Mouse (Mus musculus) ES-Bruce4 (cell line): ENCODE results near the gene Stt3a. TPM values are rescaled to one million over a fixed set of nuclear protein-coding genes. Genes with fewer than 3 reads are reported as not detected.
A peak's percentile ranks its signal among the peaks of the same experiment; 100 is the strongest.

ENCODE experiments used
- H3K27ac ChIP-seq: 2 replicates; pipeline ENCODE4 v1.5.1; 2012; ENCODE audit warnings: low read length, inconsistent platforms; ENCODE audit not compliant: insufficient read depth
- H3K27me3 ChIP-seq: 2 replicates; pipeline ENCODE4 v1.6.1; 2012; ENCODE audit warnings: mild to moderate bottlenecking, low read length, inconsistent platforms; ENCODE audit not compliant: control insufficient read depth, poor library complexity, insufficient read depth, severe bottlenecking
- H3K36me3 ChIP-seq: 2 replicates; pipeline ENCODE4 v1.6.1; 2012; ENCODE audit warnings: inconsistent platforms, mild to moderate bottlenecking, low read length, moderate library complexity; ENCODE audit not compliant: control insufficient read depth, poor library complexity, insufficient read depth, severe bottlenecking
- H3K4me1 ChIP-seq: one replicate; pipeline ENCODE4 v1.8.1; 2011; ENCODE audit warnings: low read length; ENCODE audit not compliant: control insufficient read depth, insufficient read depth
- H3K4me3 ChIP-seq: 2 replicates; pipeline ENCODE4 v1.5.1; 2011; ENCODE audit warnings: low read depth, mild to moderate bottlenecking, low read length
- H3K9ac ChIP-seq: 2 replicates; pipeline ENCODE4 v1.6.1; 2012; ENCODE audit warnings: low read depth, mild to moderate bottlenecking, inconsistent platforms; ENCODE audit not compliant: poor library complexity, severe bottlenecking
- H3K9me3 ChIP-seq: replicated peaks from 2 replicates; pipeline ENCODE4 v1.6.1; 2012; ENCODE audit warnings: mild to moderate bottlenecking, low read length, inconsistent platforms; ENCODE audit not compliant: control insufficient read depth, poor library complexity, insufficient read depth, severe bottlenecking
- CTCF ChIP-seq: IDR thresholded peaks from one replicate; pipeline ENCODE4 v1.8.1; 2011; ENCODE audit warnings: low read depth, low read length
- EP300 ChIP-seq: IDR thresholded peaks from 2 replicates; pipeline ENCODE4 v1.6.1; 2011; ENCODE audit warnings: low read depth, low read length; ENCODE audit not compliant: insufficient read depth
- POLR2A ChIP-seq: IDR thresholded peaks from one replicate; pipeline ENCODE4 v1.8.1; 2011; ENCODE audit warnings: low read length; ENCODE audit not compliant: insufficient read depth
- polyA plus RNA-seq: library from polyadenylated mRNA; stranded (reverse); fragments of >200 nt; gene quantifications from 2 replicates; pipeline ENCODE4 v1.2.4, GENCODE M21; 2011; ENCODE audit warnings: low read depth; ENCODE audit not compliant: missing spikeins, insufficient read depth, insufficient read length

The Stt3a gene
- polyA plus RNA-seq, 1 experiment, result 365 TPM

DNA sequence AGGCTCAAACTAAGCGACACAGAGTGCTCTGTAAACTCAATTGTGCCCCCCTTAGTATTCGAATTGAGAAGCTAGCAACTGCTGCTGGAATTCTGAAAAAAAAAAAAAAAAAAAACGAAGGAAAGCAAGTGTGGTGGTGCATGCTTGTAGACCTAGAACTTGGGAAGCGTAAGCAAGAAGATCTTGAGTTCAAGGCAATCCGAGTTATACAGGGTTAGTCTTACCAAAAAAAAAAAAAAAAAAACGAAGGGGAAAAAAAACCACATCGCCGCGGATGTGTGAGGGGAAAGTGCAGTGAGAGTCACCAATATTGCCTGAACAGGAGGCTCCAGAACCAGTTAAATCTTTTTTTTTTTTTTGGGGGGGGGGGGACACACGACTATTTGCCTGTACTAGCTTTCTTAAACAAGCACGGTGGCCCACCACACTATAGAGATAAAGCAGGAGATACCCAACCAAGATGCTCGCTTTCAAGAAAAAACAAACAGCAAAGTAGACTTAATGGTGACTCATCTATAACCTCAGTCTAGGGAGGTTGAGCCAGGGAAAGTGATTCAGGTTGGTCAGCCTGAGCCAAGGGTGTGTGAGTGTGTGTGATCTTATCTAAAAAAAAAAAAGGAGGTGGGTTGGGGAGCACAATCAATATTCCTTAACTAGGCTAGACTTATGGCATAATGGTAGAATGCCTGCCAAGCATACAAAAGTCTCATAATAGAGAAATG, 40.3 kb downstream of the Stt3a start, which contains the start of gene Chek1:
Chek1 (minus strand) TSS at position 32 of the 722 bp plus-strand sequence.
- Histone ChIP-seq H3K4me1 (no peaks in the 10 kb centered on the region), H3K36me3 (peaks cover 23% of the 10 kb centered on the region), H3K9ac (peak within 1 kb of the TSS; percentile 87), H3K4me3 (peak within 1 kb of the TSS; percentile 85), H3K27me3 (no peaks in the 10 kb centered on the region), H3K9me3 (no peaks in the 10 kb centered on the region), H3K27ac (peak within 1 kb of the TSS; percentile 89)
- TF ChIP-seq EP300 (no peak), CTCF (no peak), POLR2A (no peak)

DNA sequence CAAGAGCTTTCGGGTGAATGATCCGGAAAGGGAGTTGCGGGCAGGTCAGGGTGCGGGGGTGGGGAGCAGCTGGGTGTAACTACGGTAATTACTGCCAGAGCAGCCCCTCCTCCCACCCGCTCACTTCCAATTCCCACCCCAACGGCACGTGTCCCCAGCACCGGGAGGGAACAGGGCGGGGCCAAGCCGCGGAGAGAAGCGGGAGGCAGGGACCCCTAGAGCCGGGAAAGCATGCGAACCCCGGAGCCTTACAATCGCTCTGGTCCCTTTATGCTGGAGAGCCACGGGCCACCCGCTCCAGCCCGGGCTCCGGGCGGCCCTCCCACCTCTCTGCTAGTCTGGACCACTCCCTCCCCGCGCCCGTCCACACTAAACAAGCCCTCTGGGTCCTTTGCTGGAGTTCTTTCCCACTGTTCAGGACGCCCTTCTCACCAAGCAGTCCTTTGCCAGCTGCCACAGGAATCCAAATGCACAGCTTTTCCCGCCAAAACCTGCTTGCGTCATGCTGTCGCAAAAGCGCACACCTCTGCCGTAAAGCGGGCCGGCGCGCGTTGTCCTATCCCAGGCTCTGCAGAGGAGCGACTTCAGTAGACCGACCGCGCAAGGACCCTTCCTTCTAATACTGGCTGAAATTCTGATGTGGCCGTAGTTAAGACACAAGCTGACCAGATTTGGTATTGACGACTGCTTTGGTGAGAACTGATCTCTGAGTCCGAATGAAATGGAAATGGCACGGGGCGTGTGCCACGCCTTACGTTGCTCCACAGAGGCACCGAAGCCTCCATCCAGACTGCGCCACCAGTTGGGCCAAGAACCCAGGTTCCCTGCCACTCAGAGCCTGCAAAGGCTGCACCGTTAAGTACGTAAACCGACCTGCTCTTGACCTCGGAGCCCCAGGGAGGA, 41.1 kb downstream of the Stt3a start:
- Histone ChIP-seq H3K36me3 (peaks cover 31% of the 10 kb centered on the region), H3K9ac (peak overlapping the region; percentile 87), H3K27ac (peak overlapping the region; percentile 89), H3K4me1 (no peaks in the 10 kb centered on the region), H3K4me3 (peak overlapping the region; percentile 85), H3K9me3 (no peaks in the 10 kb centered on the region), H3K27me3 (no peaks in the 10 kb centered on the region)
- TF ChIP-seq CTCF (no peak), POLR2A (peak; percentile 95), EP300 (peak; percentile 58)

DNA sequence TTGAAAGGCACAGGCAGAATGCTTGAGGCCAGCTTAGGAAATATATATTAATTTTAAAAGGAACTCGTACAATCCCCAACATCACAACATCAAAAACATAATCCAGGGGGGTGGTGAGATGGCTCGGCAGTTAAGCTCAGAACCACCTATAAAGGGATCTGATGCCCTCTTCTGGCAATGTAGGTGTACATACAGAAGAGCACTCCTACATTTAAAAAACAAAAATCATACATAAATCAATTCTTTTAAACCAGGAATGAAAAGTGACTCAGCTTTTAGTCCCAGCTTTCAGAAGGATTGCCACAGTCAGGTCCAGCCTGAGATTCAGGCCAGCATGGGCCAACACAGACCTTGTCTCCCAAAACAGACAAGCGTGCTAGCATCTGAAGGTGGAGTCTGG, 50.9 kb downstream of the Stt3a start:
- TF ChIP-seq CTCF (no peak), POLR2A (no peak), EP300 (no peak)
- no peaks in the 10 kb centered on the region for H3K27me3 ChIP-seq
- no peak overlapping the region for H3K4me3 ChIP-seq
- peaks cover 5% of the 10 kb centered on the region for H3K9me3 ChIP-seq
- H3K36me3 ChIP-seq, result peaks cover 54% of the 10 kb centered on the region
- no peaks in the 10 kb centered on the region for H3K4me1 ChIP-seq
- H3K9ac ChIP-seq, result no peak overlapping the region
- no peak overlapping the region for H3K27ac ChIP-seq

DNA sequence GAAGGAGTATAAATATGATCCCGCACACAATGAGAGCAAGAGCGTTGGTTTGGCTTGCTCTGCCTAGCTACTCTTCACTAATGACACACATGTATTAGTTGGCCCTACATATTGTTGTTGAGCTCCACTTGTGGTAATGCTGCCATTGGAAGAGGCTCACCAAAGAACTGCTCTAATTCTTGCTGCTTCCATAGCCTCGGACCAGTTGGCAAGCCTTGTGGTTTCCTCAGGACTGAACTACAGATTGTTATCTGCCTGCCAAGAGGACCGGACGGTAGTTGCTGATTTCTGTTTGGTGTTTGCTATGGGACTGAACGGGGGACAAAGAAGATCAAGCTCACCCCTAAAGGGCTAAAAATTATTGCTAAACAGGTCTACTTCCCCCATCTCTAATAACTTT, 60.2 kb downstream of the Stt3a start:
- Histone ChIP-seq H3K9ac (no peak overlapping the region), H3K9me3 (no peaks in the 10 kb centered on the region), H3K27me3 (no peaks in the 10 kb centered on the region), H3K36me3 (peaks cover 33% of the 10 kb centered on the region), H3K4me1 (no peaks in the 10 kb centered on the region), H3K27ac (no peak overlapping the region), H3K4me3 (no peak overlapping the region)
- no peak for TF ChIP-seq CTCF
- no peak for TF ChIP-seq EP300
- TF ChIP-seq POLR2A, result no peak

DNA sequence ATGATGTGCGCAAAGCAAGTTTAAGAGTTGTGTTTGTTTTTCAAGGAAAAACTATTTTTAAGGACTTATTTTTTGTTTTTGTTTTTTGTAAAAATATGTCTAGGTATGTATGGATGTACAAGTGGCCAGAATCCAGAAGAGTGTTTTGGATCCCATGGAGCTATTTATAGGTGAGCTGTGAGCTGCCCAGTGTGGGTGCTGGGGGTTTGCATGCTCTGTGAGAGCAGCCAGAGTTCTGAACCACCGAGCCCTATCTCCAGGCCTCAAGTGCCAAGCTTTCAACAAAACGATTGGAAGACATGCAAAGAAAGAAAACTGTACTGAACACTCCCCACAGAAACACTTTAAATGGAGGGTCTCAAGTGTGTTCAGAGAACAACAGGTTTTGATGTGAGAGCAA, 61.6 kb downstream of the Stt3a start:
- Histone ChIP-seq H3K4me3 (no peak overlapping the region), H3K36me3 (peaks cover 27% of the 10 kb centered on the region), H3K9me3 (no peaks in the 10 kb centered on the region), H3K27me3 (no peaks in the 10 kb centered on the region), H3K4me1 (no peaks in the 10 kb centered on the region), H3K27ac (no peak overlapping the region), H3K9ac (no peak overlapping the region)
- TF ChIP-seq CTCF (no peak), EP300 (no peak), POLR2A (no peak)

DNA sequence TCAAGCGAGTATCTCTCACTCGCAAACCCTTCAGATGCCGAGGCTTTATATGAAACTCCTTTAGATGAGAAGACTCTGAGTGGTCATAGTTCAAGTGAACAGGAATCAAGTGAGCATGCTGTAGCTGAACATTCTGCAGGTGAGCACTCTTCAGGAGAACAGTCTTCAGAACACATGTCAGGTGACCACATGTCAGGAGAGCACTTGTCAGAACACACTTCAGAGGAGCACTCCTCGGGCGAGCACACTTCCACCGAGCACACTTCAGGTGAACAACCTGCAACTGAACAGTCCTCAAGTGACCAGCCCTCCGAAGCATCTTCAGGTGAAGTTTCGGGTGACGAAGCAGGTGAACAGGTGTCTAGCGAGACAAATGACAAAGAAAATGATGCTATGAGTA, 73.2 kb downstream of the Stt3a start:
- Histone ChIP-seq H3K27ac (no peak overlapping the region), H3K9ac (no peak overlapping the region), H3K9me3 (no peaks in the 10 kb centered on the region), H3K4me1 (no peaks in the 10 kb centered on the region), H3K36me3 (no peaks in the 10 kb centered on the region), H3K4me3 (no peak overlapping the region), H3K27me3 (no peaks in the 10 kb centered on the region)
- TF ChIP-seq POLR2A (no peak), CTCF (no peak), EP300 (no peak)
